Mouse (Mus musculus): ENCODE data around the gene Mrpl4.

DNA sequence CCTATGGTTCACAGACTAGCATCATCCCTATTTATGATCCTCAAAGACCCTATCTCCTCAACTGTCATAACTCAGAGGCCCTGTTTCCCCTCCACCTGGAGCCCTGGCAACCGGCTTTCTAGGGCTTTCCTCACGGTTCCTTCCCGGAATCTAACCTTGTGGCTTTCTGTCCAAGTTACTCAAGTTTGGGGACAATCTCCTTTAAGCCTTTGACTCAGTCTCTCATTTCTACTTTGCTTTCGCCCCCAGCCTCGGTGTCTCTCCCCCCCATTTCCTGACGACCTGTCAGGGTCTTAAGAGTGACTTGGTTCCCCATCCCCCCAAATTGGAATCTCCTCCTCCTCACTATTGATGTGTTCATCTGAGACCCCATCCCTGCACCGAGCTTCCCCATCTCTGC, 30.0 kb downstream of the Mrpl4 start:
- TF ChIP-seq USF1 (IDR thresholded peaks at IDR 0.05; ENCODE audit: low read depth, low read length), result no peak
- no peak for TF ChIP-seq RAD21 (IDR thresholded peaks at IDR 0.05; ENCODE audit: low read depth, low read length)
- TF ChIP-seq CTCF (IDR thresholded peaks at IDR 0.05 in 2 of 3, conservative IDR thresholded peaks at IDR 0.05 in 1 of 3; ENCODE audit: control insufficient read depth in 1 of 3, insufficient read depth in 1 of 3, low read depth in 2 of 3, low read length in 3 of 3, poor library complexity in 1 of 3, severe bottlenecking in 1 of 3), result no peak
- TF ChIP-seq HCFC1 (IDR thresholded peaks at IDR 0.05; ENCODE audit: low read depth, low read length), result no peak
- TF ChIP-seq EP300 (IDR thresholded peaks at IDR 0.05; ENCODE audit: low read depth in 1 of 2, low read length in 2 of 2), result no peak
- no peak for TF ChIP-seq POLR2A (IDR thresholded peaks at IDR 0.05; ENCODE audit: control insufficient read depth in 1 of 2, insufficient read depth in 1 of 2, low read depth in 1 of 2, low read length in 2 of 2, poor library complexity in 1 of 2)
- TF ChIP-seq SIN3A (IDR thresholded peaks at IDR 0.05; ENCODE audit: low read length), result no peak
- no peak for TF ChIP-seq JUND (IDR thresholded peaks at IDR 0.05; ENCODE audit: low read depth, low read length)
